Mouse (Mus musculus): Measurements from ENCODE around the gene Senp3.
A peak's percentile ranks its signal among the peaks of the same experiment; 100 is the strongest.

Senp3 gene

DNA sequence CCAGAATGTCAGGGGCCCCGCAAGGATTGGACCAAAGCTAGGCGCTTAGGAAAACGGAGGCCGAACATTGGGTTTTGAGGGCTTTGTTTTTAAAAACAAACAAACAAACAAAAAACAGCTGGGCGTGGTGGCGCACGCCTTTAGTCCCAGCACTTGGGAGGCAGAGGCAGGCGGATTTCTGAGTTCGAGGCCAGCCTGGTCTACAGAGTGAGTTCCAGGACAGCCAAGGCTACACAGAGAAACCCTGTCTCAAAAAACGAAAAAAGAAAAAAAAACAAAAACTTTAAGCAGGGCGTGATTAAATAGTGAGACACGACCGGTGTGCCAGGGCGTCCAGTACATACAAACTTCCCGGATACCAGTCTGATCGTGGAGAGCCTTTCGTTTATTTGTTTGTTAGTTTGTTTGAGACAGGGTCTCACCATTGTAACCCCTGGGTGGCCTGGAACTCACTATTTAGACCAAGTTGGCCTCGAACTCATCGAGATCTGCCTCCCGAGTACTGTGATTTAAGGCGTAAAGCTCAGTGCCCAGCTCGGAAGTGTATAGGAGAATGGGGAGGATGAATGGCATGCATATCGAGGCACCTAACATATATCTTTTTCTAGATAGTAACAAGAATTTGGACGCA is 440 bp upstream of the Senp3 start:
- no peak for DNase-seq (ENCODE audit: low read depth, low spot score)

DNA sequence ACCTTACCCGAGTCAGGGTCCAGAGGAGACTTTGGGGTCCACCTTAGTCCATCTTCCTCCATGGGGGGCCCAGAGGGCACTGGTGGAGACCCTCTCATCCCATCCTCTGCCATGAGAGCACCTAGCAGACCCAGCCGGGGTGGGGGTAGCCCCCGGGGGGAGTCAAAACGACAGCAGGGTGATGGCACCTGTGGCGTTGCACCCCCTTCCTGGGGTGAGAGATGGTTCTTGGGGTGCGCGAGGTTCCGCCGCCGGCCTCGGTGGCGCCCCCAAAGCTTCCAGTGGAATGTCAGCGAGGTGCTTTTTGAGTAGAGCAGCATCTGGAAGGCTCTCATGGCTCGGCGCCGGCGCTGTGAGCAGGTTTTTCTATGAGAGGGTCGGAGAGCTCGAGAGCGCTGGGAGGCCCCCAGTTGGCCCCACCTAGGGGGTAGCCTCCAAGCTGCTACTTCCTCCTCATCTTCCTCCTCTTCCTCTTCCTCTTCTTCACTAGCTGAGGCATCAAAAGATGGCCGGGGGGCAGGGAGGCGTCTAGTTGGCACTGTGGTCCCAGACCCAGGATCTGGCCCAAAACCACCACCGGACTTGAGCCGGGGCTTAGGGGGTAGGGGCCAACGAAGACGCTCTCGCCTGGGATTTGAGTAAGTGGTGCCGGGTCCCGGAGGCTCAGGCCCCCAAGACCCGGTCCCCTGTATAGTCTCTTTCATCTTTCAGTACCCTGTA is 1.6 kb downstream of the Senp3 start:
- DNase-seq (ENCODE audit: low read depth, low spot score), result no peak

DNA sequence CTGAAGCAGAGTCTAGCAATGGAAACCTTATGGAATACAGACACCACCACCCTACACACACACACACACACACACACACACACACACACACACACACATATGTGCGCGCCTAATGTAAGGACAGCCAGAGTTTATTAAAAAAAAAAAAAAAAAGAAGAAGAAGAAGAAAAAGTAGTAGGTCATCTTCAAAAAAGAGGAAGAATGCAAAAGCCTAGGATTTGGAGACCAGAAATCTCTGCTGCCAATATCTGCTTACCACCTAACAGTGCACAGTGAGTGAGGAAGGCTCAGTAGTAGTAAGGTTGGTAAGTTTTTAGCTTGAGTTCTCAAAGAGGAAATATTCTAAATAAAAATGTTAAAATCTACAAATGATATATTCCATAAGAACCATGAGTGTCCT is 2.7 kb downstream of the Senp3 start:
- DNase-seq (ENCODE audit: low read depth, low spot score), result no peak

DNA sequence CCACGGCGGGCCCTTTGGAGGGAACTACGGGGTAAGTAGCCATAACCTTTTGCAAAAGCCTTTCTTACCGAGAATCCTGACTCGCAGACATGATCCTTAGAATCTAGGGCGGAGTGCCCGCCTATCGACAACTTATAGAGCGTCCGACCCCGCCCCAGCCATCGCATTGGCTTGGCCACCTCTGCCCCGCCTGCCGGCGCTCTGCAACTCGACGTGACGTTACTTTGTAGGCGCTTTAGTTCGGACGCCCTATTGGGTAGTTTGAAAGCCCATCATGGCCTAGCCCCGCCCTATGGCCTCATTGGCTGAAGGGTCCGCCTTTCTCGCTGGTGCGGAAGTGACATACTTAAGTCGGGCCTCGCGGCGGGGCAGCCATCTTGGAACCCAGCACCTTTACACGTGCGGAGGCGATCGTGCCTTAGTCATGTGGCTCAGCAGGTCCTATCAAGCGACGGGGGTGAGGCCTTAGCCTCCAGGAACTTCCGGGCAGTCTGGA is 9.6 kb downstream of the Senp3 start, which contains the start of gene Eif4a1:
TSS of gene Eif4a1 (minus strand) at position 213 of the 496 bp plus-strand sequence.
- peak; percentile 100 for DNase-seq (ENCODE audit: low read depth, low spot score)

DNA sequence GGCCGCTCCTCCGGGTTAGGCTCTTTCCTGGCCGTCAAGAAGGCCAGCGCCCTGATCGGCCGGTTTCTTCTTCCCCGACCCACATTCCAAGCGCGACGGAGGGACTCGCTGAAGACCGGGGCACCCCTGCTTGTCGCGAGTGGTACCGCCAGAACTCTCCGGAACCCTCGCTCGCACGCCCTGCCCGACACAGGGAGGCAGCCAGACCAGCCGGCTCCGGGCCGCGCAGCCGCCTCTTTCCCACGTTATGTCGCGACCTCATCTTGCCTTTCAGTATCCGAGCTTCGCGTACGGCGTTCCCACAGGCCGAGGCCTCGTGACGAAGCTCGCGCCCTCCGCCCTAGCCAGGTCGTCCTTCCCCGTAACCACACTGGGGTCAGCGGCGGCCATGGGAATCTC is 10.2 kb downstream of the Senp3 start:
- DNase-seq (ENCODE audit: low read depth, low spot score), result no peak

DNA sequence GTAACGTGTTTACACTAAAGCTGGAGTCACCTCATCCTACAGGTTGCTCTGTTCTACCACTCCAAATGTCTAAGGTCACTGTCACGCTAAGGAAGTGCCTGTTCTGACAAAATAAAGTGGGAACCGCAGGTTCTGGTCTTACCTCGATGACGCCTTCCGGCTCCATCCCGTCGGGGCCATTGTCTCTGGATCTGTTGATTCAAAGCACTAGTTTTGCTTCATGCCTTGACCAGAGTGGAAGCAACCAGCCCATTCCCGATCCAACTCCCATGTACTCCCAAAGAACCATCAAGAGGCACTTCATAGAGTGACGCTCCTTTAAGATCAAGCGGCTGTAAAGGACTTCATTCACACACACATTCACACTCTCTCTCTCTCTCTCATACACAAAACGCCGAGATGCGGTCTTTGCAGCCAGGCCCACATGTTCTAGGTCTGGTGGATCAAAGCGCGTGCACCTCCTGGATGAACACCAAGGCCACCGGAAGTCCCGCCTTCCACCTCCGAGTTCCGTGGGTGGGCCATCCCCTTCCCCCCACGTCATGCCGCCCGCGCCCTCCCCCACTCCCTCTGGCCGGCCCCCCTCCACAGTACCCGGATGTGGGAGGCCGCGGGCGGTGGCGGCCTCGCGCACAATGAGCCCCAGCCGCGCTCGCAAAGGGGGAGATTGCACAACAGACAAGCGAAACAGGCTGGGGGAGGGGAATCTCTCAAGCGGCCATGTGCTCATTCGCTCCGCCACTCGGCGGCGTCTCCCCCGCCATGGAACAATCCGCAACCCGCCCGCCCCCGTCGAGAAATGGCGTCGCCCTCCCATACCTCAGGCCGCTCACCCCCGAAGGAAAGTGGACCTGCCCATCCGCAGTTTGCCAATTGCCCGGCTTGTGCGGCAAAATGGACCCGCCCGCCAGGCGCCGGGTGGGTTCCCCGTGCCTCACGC is 10.8 kb downstream of the Senp3 start:
- peak; percentile 93 for DNase-seq (ENCODE audit: low read depth, low spot score)

DNA sequence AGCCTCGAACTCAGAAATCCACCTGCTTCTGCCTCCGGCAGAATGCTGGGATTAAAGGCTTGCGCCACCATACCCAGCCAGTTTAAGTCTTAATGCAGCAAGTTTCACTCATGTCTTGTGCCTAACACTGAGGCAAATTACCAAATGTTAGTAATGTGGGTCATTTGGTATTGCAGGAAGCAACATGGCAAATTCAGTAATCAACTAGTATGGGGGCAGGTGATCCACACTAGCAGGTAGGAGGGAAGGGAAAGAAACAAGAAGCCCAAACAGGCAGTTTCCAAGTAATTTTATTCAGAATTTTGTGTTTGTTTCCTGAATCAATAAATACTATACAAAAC is 15.2 kb downstream of the Senp3 start:
- no peak for DNase-seq (ENCODE audit: low read depth, low spot score)

DNA sequence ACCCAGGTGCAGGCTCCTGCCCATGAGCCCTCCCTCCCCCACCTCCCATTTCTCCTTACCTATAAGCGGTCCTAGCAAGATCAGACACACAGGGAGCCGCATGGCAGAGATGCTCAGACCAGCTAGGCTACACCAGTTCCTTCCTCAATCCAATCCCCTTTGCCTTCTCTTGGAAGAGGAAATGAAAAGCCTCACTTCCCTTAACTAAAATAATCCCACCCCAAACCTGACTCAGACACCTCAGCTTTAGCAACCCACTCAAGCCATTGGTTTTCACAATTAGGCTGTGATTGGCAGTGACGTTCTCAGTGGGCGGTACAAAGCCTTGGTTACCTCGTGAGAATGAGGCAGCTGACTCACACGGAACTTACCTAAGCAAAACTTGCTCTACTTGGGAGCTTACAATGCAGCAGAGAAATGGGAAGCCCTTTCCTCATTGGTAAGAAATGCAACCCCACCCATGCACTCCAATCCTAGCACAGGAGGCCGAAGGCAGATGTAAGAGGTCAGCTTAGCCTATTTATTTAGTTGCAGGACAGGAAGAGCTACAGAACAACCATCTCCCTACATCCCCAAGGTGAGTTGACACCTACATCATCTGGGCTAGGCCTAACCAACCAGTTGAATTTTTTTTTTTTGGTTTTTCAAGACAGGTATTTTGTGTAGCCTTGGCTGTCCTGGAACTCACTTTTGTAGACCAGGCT is 15.8 kb downstream of the Senp3 start, which contains the start of gene Cd68:
TSS of gene Cd68 (minus strand) at position 193 of the 704 bp plus-strand sequence.
- DNase-seq (ENCODE audit: low read depth, low spot score), result peak; percentile 92

DNA sequence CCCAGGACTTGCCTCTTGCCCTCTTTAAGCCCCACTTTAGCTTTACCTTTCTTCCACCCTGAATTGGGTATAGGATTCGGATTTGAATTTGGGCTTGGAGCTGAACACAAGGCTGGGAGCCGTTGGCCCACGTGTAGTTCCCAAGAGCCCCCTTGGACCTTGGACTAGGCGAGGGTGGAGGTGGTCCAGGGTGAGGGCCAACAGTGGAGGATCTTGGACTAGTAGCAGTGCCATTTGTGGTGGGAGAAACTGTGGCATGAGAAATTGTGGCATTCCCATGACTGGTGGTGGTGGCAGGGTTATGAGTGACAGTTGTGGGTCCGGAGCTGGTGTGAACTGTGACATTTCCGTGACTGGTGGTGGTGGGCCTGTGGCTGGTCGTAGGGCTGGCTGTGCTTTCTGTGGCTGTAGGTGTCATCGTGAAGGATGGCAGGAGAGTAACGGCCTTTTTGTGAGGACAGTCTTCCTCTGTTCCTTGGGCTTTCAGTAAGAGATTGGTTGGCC is 16.4 kb downstream of the Senp3 start:
- no peak for DNase-seq (ENCODE audit: low read depth, low spot score)

DNA sequence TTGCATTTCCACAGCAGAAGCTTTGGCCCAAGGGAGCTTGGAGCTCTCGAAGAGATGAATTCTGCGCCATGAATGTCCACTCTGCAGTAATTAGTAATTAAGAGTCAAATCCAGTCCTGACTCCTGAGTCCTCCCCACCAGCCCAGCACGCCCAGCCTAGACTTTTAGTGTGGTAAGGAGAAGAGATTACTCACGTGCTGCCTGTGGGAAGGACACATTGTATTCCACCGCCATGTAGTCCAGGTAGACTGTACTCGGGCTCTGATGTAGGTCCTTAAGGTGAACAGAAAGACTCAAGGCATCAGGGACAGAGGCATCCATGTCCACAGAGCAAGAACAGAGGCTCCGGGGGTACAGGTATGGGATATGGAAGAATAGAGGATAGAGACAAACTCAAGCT is 17.0 kb downstream of the Senp3 start:
- no peak for DNase-seq (ENCODE audit: low read depth, low spot score)

DNA sequence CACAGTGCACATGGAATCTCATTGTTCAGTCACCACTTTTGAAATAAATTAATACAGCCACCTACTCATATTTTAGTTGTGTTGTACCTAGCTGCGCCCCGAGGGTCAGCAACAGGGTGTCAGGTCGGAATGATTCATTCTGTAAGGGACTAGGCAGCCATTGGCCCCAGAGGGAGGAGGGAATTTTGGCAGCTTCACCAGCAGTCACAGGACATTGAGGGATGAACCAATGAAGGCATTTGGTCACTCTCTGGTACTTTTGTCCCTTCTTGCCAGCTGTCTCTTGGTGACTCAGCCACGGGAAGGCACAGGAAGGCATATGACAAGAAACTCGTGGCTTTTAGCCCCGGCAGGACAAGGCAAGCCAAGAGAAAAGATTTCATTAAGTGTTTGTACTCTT is 18.1 kb downstream of the Senp3 start:
- DNase-seq (ENCODE audit: low read depth, low spot score), result no peak

DNA sequence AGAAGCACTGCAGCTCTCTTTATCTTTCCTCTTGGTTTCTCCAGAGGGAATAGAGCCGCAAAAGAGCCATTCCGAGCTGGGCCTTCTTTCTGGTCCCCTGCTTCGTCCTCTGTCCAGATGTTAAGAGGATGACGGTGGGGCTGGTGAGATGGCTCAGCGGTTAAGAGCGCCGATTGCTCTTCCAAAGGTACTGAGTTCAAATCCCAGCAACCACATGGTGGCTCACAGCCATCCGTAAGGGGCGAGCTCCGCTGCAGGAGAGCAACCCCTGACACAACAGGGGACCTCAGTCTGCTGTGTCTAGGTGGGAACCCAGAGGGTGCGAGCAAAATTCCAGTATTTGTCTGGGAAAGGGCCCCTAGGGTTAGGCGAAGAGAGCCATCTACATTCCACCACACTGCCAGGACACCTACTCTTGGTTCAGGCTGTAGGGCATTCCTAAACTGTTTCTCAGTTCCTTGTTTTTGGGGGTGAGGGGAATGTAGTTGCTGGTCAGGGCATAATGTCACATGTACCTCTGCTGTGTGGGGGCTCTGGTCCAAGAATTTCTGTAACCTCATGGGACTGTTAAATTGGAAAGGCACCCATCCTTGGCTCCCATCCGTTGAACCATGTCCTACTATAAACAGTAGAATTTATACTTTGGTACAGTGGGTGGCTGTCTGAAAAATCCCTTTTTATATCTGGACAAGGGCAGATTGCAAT is 18.8 kb downstream of the Senp3 start:
- DNase-seq (ENCODE audit: low read depth, low spot score), result no peak

DNA sequence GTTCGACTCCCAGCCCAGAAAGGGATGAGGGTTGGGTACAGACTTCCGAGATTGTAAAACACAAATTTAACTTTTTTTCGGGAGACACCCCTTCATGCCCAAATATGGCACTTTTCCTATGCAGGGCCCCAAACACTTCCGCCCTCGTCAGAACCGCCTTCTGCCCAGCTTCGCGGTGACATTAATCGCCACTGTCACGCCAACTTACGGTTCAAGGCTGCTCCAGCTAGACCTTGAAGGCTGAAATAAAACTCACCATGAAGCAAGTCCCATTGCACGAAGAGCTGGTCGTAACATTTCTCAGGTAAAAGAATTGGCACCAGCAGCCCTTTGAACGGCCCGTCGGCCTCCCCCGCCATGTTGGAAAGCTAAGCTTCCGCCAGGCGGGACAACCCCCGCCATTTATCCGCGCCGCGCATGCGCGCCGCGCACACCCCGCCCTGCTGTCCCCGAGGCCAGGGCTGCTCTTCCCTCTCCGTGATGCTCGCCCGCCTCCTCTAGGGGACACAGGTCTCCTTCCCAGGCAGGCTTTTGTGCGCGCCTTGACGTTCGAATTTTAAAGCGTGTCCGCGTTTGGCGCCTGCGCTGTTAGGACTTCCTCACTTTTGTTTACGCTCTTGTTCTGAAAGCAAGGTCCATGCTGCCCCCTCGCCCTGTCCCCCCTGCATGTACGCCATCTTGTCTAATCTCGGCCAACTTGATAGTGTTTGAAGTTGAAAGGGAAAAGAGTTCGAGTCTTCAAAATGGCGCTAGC is 19.5 kb downstream of the Senp3 start, which contains the start of gene Mpdu1:
TSS of gene Mpdu1 (minus strand) at position 430 of the 754 bp plus-strand sequence.
- peak; percentile 99 for DNase-seq (ENCODE audit: low read depth, low spot score)

DNA sequence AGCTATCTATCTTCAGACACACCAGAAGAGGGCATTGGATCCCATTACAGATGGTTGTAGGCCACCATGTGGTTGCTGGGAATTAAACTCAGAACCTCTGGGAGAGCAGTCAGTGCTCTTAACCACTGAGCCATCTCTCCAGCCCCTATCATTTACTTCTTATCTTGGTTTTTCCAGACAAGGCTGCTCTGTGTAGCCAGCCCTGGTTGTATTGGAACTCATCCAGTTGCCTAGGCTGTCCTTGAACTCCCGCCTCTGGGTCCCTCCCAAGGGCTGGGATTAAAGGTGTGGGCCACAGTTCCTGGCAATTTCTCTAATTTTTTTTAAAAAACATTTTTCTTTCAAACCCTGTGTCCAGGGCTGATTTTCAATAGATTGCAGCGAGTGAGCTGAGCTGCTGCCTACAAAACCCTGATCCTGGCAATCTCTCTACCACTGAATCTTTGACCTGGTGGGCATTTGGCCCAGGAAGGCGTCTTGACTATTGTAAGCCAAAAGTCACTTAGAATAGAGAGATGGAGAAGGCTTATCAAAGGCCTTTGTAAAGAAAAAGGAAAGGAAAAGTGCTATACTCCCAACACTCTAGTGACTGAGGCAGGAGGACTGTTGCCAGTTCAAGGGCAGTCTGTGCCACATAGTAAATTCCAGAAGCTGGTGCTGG is 20.5 kb downstream of the Senp3 start:
- no peak for DNase-seq (ENCODE audit: low read depth, low spot score)

DNA sequence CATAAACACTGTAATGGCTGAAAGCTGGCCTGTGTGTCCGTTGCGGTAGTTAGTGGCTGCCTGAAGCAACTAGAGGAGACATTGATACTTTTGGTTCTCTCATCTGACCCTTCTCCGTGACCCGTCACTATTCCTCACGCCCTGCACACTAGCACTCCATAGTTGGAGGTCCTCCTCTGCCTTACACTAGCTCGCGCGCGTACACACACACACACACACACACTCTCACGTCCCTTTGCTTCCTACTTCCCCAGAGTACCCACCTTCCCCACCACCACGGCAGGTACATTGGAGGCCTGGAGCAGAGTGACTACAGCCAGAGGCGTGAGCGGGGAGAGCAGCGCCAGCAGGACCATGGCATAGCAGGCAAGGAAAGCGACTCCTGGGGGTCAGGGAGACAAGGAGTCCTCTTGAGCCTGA is 24.4 kb downstream of the Senp3 start:
- DNase-seq (ENCODE audit: low read depth, low spot score), result no peak

DNA sequence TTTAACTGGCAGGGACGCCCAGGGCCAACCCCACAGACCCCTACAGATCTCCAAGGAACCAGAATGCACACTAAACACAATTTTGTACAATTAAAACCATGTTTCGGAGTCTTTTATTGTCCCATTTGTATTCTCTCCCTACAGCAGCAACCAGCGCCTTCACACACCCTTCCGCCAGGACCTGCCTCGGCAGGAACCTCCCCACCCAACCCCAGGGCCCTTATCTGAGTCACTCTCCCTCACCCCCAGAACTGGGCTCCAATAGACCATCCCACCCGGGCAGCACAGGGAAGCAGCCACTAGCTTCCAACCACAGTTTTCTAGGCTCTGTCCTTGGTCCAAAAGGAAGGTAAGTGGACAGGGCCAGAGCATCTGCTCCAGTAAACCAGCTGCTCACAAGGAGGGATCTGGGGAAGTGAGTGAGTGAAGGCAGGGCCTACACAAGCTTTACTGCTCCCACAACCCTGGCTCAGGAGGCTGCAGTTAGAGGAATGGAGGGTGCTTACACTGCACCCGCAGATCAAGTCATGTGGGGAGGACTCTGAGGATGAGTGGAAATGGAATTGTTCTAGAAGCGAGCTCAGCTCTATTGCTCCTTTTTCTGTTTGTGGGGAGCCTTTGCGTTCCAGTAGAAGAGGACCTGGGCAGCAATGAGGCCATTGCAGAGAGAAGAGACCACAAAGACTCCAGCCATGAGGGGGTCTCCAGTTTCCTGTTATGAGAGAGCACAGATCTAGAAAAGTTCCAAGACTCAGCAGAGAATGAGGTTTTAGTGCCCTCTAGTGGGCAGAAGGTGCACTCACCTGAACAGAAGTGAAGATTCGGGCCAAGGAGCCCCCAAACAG is 25.0 kb downstream of the Senp3 start:
- peak; percentile 64 for DNase-seq (ENCODE audit: low read depth, low spot score)

DNA sequence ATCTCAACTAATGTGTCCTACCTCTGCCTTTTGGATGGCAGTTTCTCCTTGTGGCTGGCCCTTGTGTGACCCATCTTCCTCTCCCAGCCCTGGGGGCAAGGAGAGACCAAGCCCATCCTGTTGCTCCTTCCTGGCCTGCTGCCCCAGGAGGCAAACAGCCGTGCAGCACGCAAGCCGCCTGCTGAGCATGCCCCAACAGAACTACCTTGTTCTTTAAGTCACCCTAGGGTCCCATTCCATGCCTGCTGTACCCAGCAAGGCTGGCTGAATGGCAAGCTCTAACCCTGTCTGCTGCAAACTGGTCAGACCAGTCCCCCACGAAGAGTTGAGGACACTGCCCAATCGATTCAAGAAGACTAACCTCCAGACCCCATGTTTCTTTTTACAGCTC is 25.8 kb downstream of the Senp3 start:
- DNase-seq (ENCODE audit: low read depth, low spot score), result no peak

All from A20 (cell line).